In genomic region chr5:87311392-87311791, GRCm38 (mm10) we compare ENCODE assay signal across 41 mouse cellular contexts. TPM values are rescaled to one million over a fixed set of nuclear protein-coding genes. Genes with fewer than 3 reads are reported as not detected.
A peak's percentile ranks its signal among the peaks of the same experiment; 100 is the strongest.
DNase-seq lines count a peak whose midpoint lies in the region; ATAC-seq and TF ChIP-seq lines count a peak whose summit lies in the region.
"Had no signal": no experiment of that assay in that cellular context is flagged by ENCODE, and none has a peak within 500 bp of the region (broad histone marks: within the 10 kb centered on the region; RNA-seq: fewer than 3 reads in every experiment).

No protein-coding gene starts in this region.

- H3K4me1 ChIP-seq in intestine, postnatal 0 days (replicated peaks; ENCODE audit: control insufficient read depth, insufficient read depth, low read length) = no peaks in the 10 kb centered on the region
- H3K4me1 ChIP-seq in intestine, embryonic 16.5 days (ENCODE audit: control insufficient read depth, insufficient read depth, low read length) = no peaks in the 10 kb centered on the region
- no peaks in the 10 kb centered on the region for H3K4me1 ChIP-seq in MEL (ENCODE audit: control insufficient read depth in 1 of 2, insufficient read depth in 2 of 2, low read length in 2 of 2)
- no peaks in the 10 kb centered on the region for H3K4me1 ChIP-seq in stomach, postnatal 0 days (replicated peaks; ENCODE audit: control insufficient read depth, insufficient read depth)
- H3K4me1 ChIP-seq: embryonic facial prominence, embryonic 10.5 days; embryonic facial prominence, embryonic 15.5 days; forebrain, embryonic 13.5 days; heart, embryonic 15.5 days; hindbrain, embryonic 13.5 days; limb, embryonic 13.5 days; liver, embryonic 13.5 days; neural tube, embryonic 15.5 days; stomach, embryonic 15.5 days had no signal

- no peak overlapping the region for H3K9ac ChIP-seq in intestine, postnatal 0 days (ENCODE audit: low read depth, low read length)
- H3K9ac ChIP-seq in intestine, embryonic 16.5 days (ENCODE audit: low read depth, low read length) = no peak overlapping the region
- no peak overlapping the region for H3K9ac ChIP-seq in MEL (ENCODE audit: control insufficient read depth, low read depth, low read length, poor library complexity, severe bottlenecking)
- no peak overlapping the region for H3K9ac ChIP-seq in stomach, postnatal 0 days (ENCODE audit: low read length)
- H3K9ac ChIP-seq: embryonic facial prominence, embryonic 15.5 days; forebrain, embryonic 13.5 days; heart, embryonic 15.5 days; hindbrain, embryonic 13.5 days; limb, embryonic 13.5 days; liver, embryonic 13.5 days; neural tube, embryonic 15.5 days; stomach, embryonic 15.5 days had no signal

- no peak overlapping the region for H3K27ac ChIP-seq in intestine, postnatal 0 days (ENCODE audit: low read depth, low read length)
- no peak overlapping the region for H3K27ac ChIP-seq in intestine, embryonic 16.5 days (ENCODE audit: low read length)
- H3K27ac ChIP-seq in MEL (ENCODE audit: control insufficient read depth, low read depth, low read length) = no peak overlapping the region
- H3K27ac ChIP-seq in stomach, postnatal 0 days (replicated peaks) = no peak overlapping the region
- H3K27ac ChIP-seq: embryonic facial prominence, embryonic 10.5 days; embryonic facial prominence, embryonic 15.5 days; forebrain, embryonic 13.5 days; heart, embryonic 15.5 days; hindbrain, embryonic 13.5 days; kidney, postnatal 0 days; limb, embryonic 13.5 days; liver, embryonic 13.5 days; macrophage; neural tube, embryonic 15.5 days; stomach, embryonic 15.5 days had no signal

- TF ChIP-seq CTCF in intestine, postnatal 0 days (IDR thresholded peaks at IDR 0.05; ENCODE audit: low read depth) = peak; percentile 28; the same call in 1 of the 2 replicates
- peak in 1 of 3 experiments; percentile 12; a peak in 1 of 6 replicates for TF ChIP-seq CTCF in MEL (IDR thresholded peaks at IDR 0.05 in 2 of 3, conservative IDR thresholded peaks at IDR 0.05 in 1 of 3; ENCODE audit: control insufficient read depth in 1 of 3, insufficient read depth in 1 of 3, low read depth in 2 of 3, low read length in 3 of 3, poor library complexity in 1 of 3, severe bottlenecking in 1 of 3)
- TF ChIP-seq CTCF in stomach, postnatal 0 days (IDR thresholded peaks at IDR 0.05; ENCODE audit: low read depth) = peak; percentile 10; the same call in 1 of the 2 replicates

- no peaks in the 10 kb centered on the region for H3K36me3 ChIP-seq in intestine, postnatal 0 days (ENCODE audit: control insufficient read depth, insufficient read depth)
- no peaks in the 10 kb centered on the region for H3K36me3 ChIP-seq in intestine, embryonic 16.5 days (ENCODE audit: control insufficient read depth, insufficient read depth, low read length)
- no peaks in the 10 kb centered on the region for H3K36me3 ChIP-seq in MEL (ENCODE audit: control insufficient read depth in 1 of 2, insufficient read depth in 2 of 2, low read length in 2 of 2)
- H3K36me3 ChIP-seq in stomach, postnatal 0 days (ENCODE audit: control insufficient read depth, insufficient read depth, low read length) = no peaks in the 10 kb centered on the region
- H3K36me3 ChIP-seq: embryonic facial prominence, embryonic 10.5 days; embryonic facial prominence, embryonic 15.5 days; heart, embryonic 15.5 days; hindbrain, embryonic 13.5 days; limb, embryonic 13.5 days; liver, embryonic 13.5 days; neural tube, embryonic 15.5 days; stomach, embryonic 15.5 days had no signal

- TF ChIP-seq EP300 in MEL (IDR thresholded peaks at IDR 0.05; ENCODE audit: low read depth in 1 of 2, low read length in 2 of 2) = no peak
- TF ChIP-seq EP300 in stomach, postnatal 0 days (optimal IDR thresholded peaks at IDR 0.05) = no peak

- 94% methylated on average over 12 of the region's 12 CpGs for WGBS in intestine, postnatal 0 days
- 93% methylated on average over 12 of the region's 12 CpGs for WGBS in intestine, embryonic 16.5 days
- WGBS in stomach, postnatal 0 days = 96% methylated on average over 12 of the region's 12 CpGs

- no peaks in the 10 kb centered on the region for H3K9me3 ChIP-seq in intestine, postnatal 0 days (ENCODE audit: control insufficient read depth)
- H3K9me3 ChIP-seq in intestine, embryonic 16.5 days (ENCODE audit: control insufficient read depth, low read length) = no peaks in the 10 kb centered on the region
- no peaks in the 10 kb centered on the region for H3K9me3 ChIP-seq in MEL (replicated peaks; ENCODE audit: insufficient read depth, low read length)
- H3K9me3 ChIP-seq in stomach, postnatal 0 days (ENCODE audit: control insufficient read depth, low read length) = no peaks in the 10 kb centered on the region
- H3K9me3 ChIP-seq: embryonic facial prominence, embryonic 15.5 days; forebrain, embryonic 13.5 days; heart, embryonic 15.5 days; hindbrain, embryonic 13.5 days; neural tube, embryonic 15.5 days; stomach, embryonic 15.5 days had no signal

- H3K27me3 ChIP-seq in intestine, postnatal 0 days (replicated peaks; ENCODE audit: control insufficient read depth, insufficient read depth, low read length) = no peaks in the 10 kb centered on the region
- H3K27me3 ChIP-seq in intestine, embryonic 16.5 days (replicated peaks; ENCODE audit: control insufficient read depth, insufficient read depth, low read length) = no peaks in the 10 kb centered on the region
- H3K27me3 ChIP-seq in MEL (ENCODE audit: control insufficient read depth in 1 of 2, insufficient read depth in 2 of 2, low read length in 2 of 2) = no peaks in the 10 kb centered on the region
- H3K27me3 ChIP-seq in stomach, postnatal 0 days (ENCODE audit: control insufficient read depth, insufficient read depth, low read length) = no peaks in the 10 kb centered on the region
- H3K27me3 ChIP-seq: CH12.LX; embryonic facial prominence, embryonic 15.5 days; forebrain, embryonic 13.5 days; heart, embryonic 15.5 days; hindbrain, embryonic 13.5 days; limb, embryonic 13.5 days; liver, embryonic 13.5 days; neural tube, embryonic 15.5 days; stomach, embryonic 15.5 days had no signal

- no peak for TF ChIP-seq POLR2A in MEL (IDR thresholded peaks at IDR 0.05; ENCODE audit: control insufficient read depth in 1 of 2, insufficient read depth in 1 of 2, low read depth in 1 of 2, low read length in 2 of 2, poor library complexity in 1 of 2)

- H3K4me2 ChIP-seq in intestine, postnatal 0 days (replicated peaks; ENCODE audit: low read depth) = no peak overlapping the region
- H3K4me2 ChIP-seq in intestine, embryonic 16.5 days (ENCODE audit: low read depth, low read length) = no peak overlapping the region
- H3K4me2 ChIP-seq in stomach, postnatal 0 days (replicated peaks; ENCODE audit: low read depth) = no peak overlapping the region
- H3K4me2 ChIP-seq: embryonic facial prominence, embryonic 15.5 days; forebrain, embryonic 13.5 days; heart, embryonic 15.5 days; hindbrain, embryonic 13.5 days; limb, embryonic 13.5 days; liver, embryonic 13.5 days; neural tube, embryonic 15.5 days; stomach, embryonic 15.5 days had no signal

- no peak for ATAC-seq in intestine, postnatal 0 days
- ATAC-seq in intestine, embryonic 16.5 days = no peak
- ATAC-seq in stomach, postnatal 0 days (ENCODE audit: low FRiP score, low TSS enrichment) = no peak
- ATAC-seq: forebrain, embryonic 13.5 days had no signal

- H3K79me2 ChIP-seq in MEL (ENCODE audit: control insufficient read depth, insufficient read depth, low read length, poor library complexity) = no peaks in the 10 kb centered on the region

- no peak overlapping the region for H3K4me3 ChIP-seq in intestine, postnatal 0 days (ENCODE audit: low read depth, low read length)
- H3K4me3 ChIP-seq in intestine, embryonic 16.5 days (ENCODE audit: low read length) = no peak overlapping the region
- no peak overlapping the region for H3K4me3 ChIP-seq in MEL (ENCODE audit: control insufficient read depth in 1 of 2, insufficient read depth in 1 of 2, low read depth in 2 of 2, low read length in 2 of 2)
- H3K4me3 ChIP-seq in stomach, postnatal 0 days (ENCODE audit: low read depth, low read length) = no peak overlapping the region
- H3K4me3 ChIP-seq: embryonic facial prominence, embryonic 10.5 days; embryonic facial prominence, embryonic 15.5 days; forebrain, embryonic 13.5 days; heart, embryonic 15.5 days; hindbrain, embryonic 13.5 days; limb, embryonic 13.5 days; liver, embryonic 13.5 days; neural tube, embryonic 15.5 days; stomach, embryonic 15.5 days had no signal

- intact Hi-C loops in gastrocnemius, postnatal 36 days (cut with DNase I) = no loop called here

- TF ChIP-seq RAD21 in MEL (IDR thresholded peaks at IDR 0.05; ENCODE audit: low read depth, low read length) = no peak

- DNase-seq in thymus, postnatal 4 days = peak; percentile 4
- DNase-seq in thymus, adult 18-20 months = no peak
- DNase-seq in MEL (ENCODE audit: low read depth, low spot score) = peak; percentile 12
- no peak for DNase-seq in stomach, postnatal 0 days (ENCODE audit: low spot score)
- DNase-seq in left cerebral cortex, adult 8-10 months (ENCODE audit: low spot score in 2 of 2) = no peak
- DNase-seq in gastrocnemius, postnatal 36 days = no peak
- DNase-seq: adrenal gland, postnatal 14 days; cerebellum, adult 18-20 months; cerebellum, postnatal 10 days; gastrocnemius, postnatal 10 days; kidney, adult 11 months; liver, embryonic 13.5 days; lung, adult 18-20 months; lung, postnatal 10 days; midbrain, embryonic 14.5 days; retina, postnatal 1 day; right cerebral cortex, postnatal 14 days; thymus, adult 2 months; thymus, postnatal 36 days had no signal

TF ChIP-seq in MEL, 35 proteins besides CTCF, POLR2A, EP300 and RAD21 (continues in another document):
- TF ChIP-seq NRF1 (IDR thresholded peaks at IDR 0.05; ENCODE audit: insufficient read depth, low read depth, low read length, poor library complexity, severe bottlenecking) (no peak), USF1 (IDR thresholded peaks at IDR 0.05; ENCODE audit: low read depth, low read length) (no peak)

RNA-seq across cellular contexts. Expression of gene Ugt2a3, which starts 25.6 kb away (rescaled TPM):
- polyA plus RNA-seq in intestine, postnatal 0 days (2015; fragmentation: Nextera tagmentation; extraction: Ambion mirVana) = 5.9 and 6.9 TPM in 2 replicates
- 4.8 and 6.1 TPM in 2 replicates for polyA plus RNA-seq in intestine, embryonic 16.5 days (2015; fragmentation: Nextera tagmentation; extraction: Ambion mirVana)
- total RNA-seq in MEL (2012; rRNA removed) = not detected in 2 replicates
- polyA plus RNA-seq in MEL (2012; ENCODE audit: insufficient read depth in 1 of 2, insufficient read length in 2 of 2, low read depth in 1 of 2, low replicate concordance in 2 of 2, missing spikeins in 1 of 2) = not detected
- polyA plus RNA-seq in stomach, postnatal 0 days (2015; fragmentation: Nextera tagmentation; extraction: Ambion mirVana) = 0.55 and 0.96 TPM in 2 replicates
- total RNA-seq in left cerebral cortex, adult 8-10 months (2022) = not detected
- not detected for total RNA-seq in gastrocnemius, postnatal 36 days (2021)
- total RNA-seq: CH12.LX; common myeloid progenitor, adult 5-6 weeks; gastrocnemius, postnatal 10 days; granulocyte monocyte progenitor cell, adult 5-6 weeks; heart, postnatal 25 days; left cerebral cortex, postnatal 36 days; megakaryocyte-erythroid progenitor cell, adult 5-6 weeks had no signal
- polyA plus RNA-seq: brain, embryonic 14.5 days; C2C12; embryonic facial prominence, embryonic 10.5 days; embryonic facial prominence, embryonic 15.5 days; forebrain, embryonic 13.5 days; heart, embryonic 15.5 days; hindbrain, embryonic 13.5 days; limb, embryonic 13.5 days; liver, embryonic 13.5 days; macrophage; midbrain, embryonic 14.5 days; neural tube, embryonic 15.5 days; thymus, adult 2 months had no signal

RNA-seq across cellular contexts. Expression of gene Ugt2b37, which starts 56.8 kb away (rescaled TPM):
- polyA plus RNA-seq in intestine, postnatal 0 days (2015; fragmentation: Nextera tagmentation; extraction: Ambion mirVana) = 0.07 TPM in 1 of 2 replicates, not detected in the other
- not detected in 2 replicates for polyA plus RNA-seq in intestine, embryonic 16.5 days (2015; fragmentation: Nextera tagmentation; extraction: Ambion mirVana)
- total RNA-seq in MEL (2012; rRNA removed) = not detected in 2 replicates
- polyA plus RNA-seq in MEL (2012; ENCODE audit: insufficient read depth in 1 of 2, insufficient read length in 2 of 2, low read depth in 1 of 2, low replicate concordance in 2 of 2, missing spikeins in 1 of 2) = not detected
- polyA plus RNA-seq in stomach, postnatal 0 days (2015; fragmentation: Nextera tagmentation; extraction: Ambion mirVana) = not detected in 2 replicates
- total RNA-seq in left cerebral cortex, adult 8-10 months (2022) = not detected
- not detected for total RNA-seq in gastrocnemius, postnatal 36 days (2021)
- total RNA-seq: CH12.LX; common myeloid progenitor, adult 5-6 weeks; gastrocnemius, postnatal 10 days; granulocyte monocyte progenitor cell, adult 5-6 weeks; heart, postnatal 25 days; left cerebral cortex, postnatal 36 days; megakaryocyte-erythroid progenitor cell, adult 5-6 weeks had no signal
- polyA plus RNA-seq: brain, embryonic 14.5 days; C2C12; embryonic facial prominence, embryonic 10.5 days; embryonic facial prominence, embryonic 15.5 days; forebrain, embryonic 13.5 days; heart, embryonic 15.5 days; hindbrain, embryonic 13.5 days; large intestine, adult 2 months; limb, embryonic 13.5 days; liver, embryonic 13.5 days; macrophage; midbrain, embryonic 14.5 days; neural tube, embryonic 15.5 days; small intestine, adult 2 months; stomach, embryonic 15.5 days; thymus, adult 2 months had no signal

Comparison
In these comparisons a context has a peak if more than half of its experiments do, and no peak if none do; other contexts are left out.
1. DNase-seq: peak in thymus, postnatal 4 days (single experiment) and MEL (single experiment); none in thymus, adult 18-20 months (0 of 2), stomach, postnatal 0 days (single experiment), left cerebral cortex, adult 8-10 months (0 of 2) and gastrocnemius, postnatal 36 days (0 of 2).